Mouse (Mus musculus) ZHBTc4 (cell line): ENCODE measurements around the gene Bbc3.
"Not testable (repeated sequence)": the region's sequence is repeated elsewhere in the genome, so short reads cannot be mapped to it uniquely, and the experiment has no call there.

Experiments
- DNase-seq: peaks from one replicate; pipeline ENCODE4 v3.0.0-alpha.2; 2011; ENCODE audit warnings: low read depth, low spot score

Gene Bbc3

DNA sequence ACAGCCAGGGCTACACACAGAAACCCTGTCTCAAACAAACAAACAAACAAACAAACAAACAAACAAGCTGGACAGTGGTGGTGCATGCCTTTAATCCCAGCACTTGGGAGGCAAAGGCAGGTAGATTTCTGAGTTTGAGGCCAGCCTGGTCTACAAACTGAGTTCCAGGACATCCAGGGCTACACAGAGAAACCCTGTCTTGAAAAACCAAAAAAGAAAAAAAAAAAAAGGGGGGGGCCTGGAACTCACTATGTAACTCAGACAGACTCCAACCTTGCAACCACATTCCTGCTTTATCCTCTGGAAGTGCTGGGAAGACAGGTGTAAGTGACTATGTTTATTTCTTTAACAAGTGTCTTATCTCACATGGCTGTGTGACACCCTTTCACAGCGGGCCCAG lies at the start of gene Bbc3:
Gene Bbc3, plus strand, starts transcription at position 301 of the 400 bp plus-strand sequence.
- DNase-seq: not testable (repeated sequence)

DNA sequence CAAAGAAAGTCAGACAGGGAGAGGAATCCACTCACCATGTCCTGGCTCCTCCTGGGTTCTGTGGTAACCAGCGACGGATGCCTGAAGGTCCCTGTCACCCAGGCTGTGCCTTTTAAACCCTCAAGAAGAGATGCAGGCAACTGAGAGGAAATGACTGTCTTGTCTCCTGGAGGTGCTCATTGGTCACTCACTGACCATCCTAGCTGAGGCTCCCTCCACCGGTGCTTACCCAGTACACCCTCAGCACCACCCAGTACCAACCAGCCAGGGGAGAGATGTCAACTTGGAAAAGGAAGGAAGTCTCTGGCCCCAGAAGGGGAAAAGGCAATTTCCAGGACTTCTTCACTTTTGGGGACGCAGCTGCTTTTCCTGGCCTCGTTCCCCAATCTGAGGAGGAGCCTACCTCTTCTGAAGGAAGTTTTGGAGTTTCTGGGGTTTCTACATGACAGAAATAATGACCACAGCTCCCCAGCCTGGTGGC lies 49.0 kb upstream of the Bbc3 start, which contains the start of gene C5ar1:
Gene C5ar1, minus strand, starts transcription at position 431 of the 481 bp plus-strand sequence.
- DNase-seq: no peak

DNA sequence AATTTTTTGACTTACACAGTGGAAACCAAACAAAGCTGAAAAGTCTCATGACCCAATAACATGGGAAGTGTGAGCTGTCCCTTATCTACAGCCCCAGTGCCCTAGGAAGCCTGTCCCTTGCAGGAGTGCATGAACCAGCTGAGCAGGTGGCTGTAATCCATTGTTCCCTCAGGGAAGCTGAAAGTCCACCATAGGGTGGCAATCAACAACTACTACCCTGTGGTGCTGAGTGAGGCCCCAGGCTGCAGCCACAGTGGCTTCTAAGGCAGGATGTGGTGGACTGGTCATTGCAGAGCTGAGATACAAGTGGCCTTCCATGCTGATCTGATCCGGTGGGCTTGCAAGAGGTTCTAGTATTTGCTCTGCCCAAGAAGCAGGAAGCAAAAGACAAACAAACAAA lies 47.1 kb upstream of the Bbc3 start:
- no peak for DNase-seq

DNA sequence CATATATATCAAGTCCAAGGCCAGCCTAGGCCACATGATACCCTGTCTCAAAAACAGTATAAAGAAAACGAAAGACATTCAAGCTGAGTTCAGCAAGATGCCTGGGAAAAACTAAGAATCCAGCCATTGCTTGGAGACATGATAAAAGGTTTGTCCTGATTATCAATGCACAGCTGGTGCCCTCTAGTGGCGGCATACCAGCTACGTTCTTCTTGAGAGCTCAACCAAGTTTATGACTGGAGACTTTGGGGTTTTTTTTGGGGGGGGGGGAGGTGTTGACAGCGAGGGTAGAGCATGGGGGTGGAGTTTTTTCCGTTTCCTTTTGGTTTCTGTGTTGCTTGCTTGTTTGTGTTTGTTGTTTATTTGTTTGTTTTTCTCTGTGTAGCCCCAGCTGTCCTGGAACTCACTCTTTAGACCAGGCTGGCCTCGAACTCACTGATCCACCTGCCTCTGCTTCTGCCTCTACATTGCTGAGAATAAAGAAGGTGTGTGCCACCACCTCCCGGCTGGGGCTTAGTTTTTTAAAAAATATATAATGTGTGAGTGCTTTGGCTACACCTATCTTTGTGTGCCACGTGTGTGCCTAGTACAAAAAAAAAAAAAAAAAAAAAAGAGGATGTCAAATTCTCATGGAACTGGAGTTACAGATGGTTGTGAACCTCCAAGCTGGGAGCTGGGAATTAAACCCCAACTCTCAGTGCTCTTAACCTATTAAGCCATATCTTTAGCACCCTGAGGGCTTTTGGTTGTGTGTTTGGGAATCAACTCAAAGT lies 45.0 kb upstream of the Bbc3 start:
- DNase-seq: peak; percentile 88

DNA sequence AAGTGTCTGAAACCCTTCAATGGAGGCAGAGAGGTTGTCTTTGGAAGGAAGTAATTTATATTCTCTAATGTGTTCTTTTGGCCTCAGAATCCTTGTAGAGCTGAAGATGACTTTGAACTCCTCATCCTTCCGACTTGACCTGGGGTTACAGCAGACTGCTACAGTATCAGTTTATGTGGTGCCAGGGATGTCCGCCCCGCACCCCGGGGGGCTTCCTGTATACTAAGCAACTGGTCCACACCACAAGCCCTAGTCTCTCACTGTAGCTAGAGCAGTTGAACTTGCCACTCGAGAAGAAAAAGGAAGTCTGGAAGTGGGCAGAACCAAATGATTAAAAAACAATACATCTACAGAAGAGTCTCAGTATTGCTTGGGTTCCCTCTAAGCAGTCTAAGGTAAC lies 44.4 kb upstream of the Bbc3 start:
- no peak for DNase-seq

- no peak for DNase-seq
Observed at GRCm38 (mm10) chr7:16265856-16266255, 42.3 kb upstream of the Bbc3 start.

- DNase-seq: not testable (repeated sequence)
Observed at GRCm38 (mm10) chr7:16266593-16266992, 41.6 kb upstream of the Bbc3 start.

GRCm38 (mm10) chr7:16271139-16271538 lies 37.1 kb upstream of the Bbc3 start:
- no peak for DNase-seq

DNA sequence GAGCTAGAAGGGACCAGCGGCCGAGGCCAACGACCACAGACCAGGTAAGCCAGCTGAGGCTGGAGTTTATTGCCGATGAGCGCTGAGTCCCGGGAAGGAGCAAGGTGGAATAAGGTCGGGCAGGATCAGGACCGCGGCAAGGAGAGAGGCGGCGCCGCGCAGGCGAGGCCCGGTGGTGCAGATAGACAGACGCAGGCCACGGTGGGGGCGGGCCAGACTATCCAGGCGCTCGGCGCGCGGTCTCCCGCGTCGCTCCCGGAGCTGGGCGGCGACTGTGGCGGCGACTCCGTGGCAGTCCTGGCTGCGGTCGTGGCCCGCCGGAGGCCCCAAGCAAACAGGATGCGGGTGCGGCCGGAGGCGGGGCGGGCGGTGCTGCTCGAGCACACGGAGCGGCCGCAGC lies 35.5 kb upstream of the Bbc3 start:
- DNase-seq: peak; percentile 79

- peak; percentile 95 for DNase-seq
Observed at GRCm38 (mm10) chr7:16273081-16273765, 35.0 kb upstream of the Bbc3 start, which contains the start of gene Inafm1. Gene Inafm1, minus strand, starts transcription at chr7:16273617.

DNA sequence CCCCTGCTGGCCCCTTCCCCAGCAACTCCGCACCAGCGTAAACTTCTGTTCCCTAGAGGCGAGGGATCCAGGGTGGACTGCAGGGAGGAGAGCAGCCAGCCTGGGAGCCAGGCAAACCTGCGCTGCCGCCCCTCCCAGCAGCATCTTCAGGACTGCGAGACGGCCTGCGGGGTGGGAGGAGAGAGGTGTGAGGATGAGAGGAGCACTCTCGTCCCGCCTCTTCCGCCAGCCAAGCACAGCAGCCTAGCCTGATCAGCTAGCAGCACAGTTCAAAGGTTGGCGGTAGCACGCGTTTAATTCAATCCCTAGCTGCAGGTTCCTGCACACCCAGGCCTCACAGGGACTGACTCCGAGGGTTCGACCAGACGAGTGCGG lies 34.4 kb upstream of the Bbc3 start:
- peak; percentile 90 for DNase-seq

GRCm38 (mm10) chr7:16274922-16275890 lies 33.0 kb upstream of the Bbc3 start:
- DNase-seq: no peak

DNA sequence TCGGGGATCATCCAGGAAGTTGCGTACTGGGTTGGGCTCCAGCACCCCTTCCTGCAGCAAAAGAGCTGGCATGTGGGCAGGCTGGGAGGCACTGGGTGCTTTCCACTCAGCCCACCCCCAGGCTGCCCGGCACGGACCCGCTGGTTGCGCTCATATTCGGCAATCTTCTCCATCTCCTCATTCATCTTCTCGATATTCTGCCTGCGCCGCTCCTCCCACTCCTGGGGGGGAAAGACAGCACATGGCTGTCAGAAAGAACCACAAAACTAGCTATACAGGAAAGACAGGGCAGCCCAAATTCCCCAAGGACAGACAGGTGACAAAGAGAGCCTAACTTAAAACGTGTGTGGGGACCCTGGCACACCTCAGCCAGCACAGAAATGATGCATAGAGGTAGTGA lies 27.5 kb upstream of the Bbc3 start:
- no peak for DNase-seq

GRCm38 (mm10) chr7:16282334-16282733 lies 25.9 kb upstream of the Bbc3 start:
- no peak for DNase-seq

DNA sequence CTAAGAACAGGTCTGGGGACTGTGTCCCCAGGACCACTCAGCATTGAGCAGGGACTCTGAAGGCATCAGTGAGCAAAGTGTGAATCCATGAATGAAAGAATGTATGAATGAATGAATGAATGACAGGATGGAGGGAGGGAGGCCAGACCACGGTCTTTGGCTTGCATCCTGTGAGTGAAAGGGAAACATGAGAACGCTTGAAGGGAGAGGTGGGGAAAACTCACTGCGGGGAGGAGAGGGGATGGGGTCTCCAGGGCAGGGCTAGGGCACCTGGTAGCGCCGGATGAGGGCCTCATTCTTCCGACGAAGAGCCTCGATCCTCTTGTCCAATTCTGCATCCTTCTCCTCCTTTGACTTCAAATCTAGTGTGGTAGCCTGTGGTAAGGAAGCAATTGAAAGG lies 24.2 kb upstream of the Bbc3 start:
- DNase-seq: no peak

GRCm38 (mm10) chr7:16284904-16285303 lies 23.3 kb upstream of the Bbc3 start:
- DNase-seq: no peak

DNA sequence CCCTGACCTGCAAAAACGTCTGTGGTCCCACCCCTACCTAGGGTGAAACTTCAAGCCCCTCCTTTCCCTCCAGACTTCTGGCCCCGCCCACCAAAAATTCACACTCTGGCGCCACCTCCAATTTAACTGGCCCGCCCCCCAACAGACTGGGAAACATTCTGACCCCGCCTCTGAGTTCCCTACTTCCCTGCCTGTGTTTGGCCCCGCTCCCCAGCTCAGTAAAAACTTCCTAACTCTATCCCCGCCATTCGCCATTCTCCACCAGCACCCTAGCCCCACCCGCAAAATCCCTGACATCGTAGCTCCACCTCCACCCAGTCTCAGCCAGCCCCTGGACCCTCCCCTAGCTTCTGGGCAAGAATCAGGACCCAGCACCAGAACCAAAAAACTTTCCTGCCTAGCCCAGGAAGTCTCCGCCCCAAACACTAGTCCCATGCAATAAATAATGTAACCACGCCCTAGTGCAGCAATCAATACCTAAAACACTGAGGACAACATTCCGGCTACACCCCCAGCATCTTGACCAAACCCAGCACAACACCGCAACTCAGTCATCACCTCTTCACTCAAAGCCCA lies 22.7 kb upstream of the Bbc3 start:
- peak; percentile 92 for DNase-seq

DNA sequence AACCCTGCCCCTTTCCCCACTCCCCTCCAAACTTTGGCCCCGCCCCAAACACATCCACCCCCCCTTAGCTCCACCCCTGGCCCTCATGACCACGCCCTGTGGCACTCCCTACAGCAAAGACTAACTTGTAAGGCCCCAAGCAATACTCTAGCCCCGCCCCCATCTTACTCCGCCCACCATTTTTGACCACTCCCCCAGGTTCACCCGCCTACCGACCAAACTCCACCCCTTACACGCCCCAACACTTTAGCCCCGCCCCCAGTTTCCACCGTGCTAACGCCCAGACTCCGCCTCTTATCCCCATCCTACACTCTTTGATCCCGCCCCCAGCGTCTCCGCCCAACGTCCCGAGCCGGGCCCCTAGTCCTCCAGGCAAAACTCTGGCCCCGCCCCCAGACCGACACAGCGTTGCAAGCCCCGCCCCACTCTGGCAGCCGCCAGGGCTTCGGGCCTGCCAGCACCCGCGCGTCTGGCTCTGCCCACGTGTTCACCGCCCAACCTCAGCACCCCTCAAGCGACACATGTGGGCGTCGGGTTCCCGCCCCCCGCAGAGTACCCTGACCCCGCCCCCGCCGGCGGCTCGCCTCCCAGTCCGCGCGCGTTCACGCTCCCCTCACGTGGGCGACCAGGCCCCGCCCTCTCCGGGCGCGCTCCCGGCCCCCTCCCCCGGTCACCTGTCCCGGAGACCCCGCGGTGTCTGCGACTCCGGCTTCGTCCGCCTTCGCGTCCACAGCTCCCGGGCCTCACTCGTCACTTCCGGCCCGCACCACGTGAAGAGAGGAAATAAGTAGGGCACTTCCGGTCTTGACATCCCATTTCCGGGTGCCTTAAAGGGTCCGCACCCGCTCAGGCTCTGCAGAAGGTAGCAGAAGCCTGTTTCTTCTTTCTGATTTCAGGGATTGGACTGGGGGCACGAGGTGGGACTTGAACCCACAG lies 21.9 kb upstream of the Bbc3 start, which contains the start of gene Ccdc9:
Gene Ccdc9, minus strand, starts transcription at position 770 of the 936 bp plus-strand sequence.
- peak; percentile 99 for DNase-seq

DNA sequence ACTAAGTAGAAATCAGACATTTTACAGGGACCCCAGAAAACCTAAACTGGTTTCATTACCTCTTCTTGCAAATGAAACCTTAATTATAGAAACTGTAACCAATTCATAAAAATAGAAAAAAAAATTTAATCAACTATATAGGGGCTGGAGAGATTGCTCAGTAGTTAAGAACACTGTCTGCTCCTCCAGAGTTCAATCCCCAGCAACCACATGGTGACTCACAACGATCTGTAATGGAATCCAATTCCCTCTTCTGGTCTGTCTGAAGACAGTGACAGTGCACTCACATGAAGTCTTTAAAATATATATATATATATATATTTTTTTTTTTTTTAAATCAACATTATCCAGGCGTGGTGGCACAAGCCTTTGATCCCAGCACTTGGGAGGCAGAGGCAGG lies 21.2 kb upstream of the Bbc3 start:
- DNase-seq: no peak

DNA sequence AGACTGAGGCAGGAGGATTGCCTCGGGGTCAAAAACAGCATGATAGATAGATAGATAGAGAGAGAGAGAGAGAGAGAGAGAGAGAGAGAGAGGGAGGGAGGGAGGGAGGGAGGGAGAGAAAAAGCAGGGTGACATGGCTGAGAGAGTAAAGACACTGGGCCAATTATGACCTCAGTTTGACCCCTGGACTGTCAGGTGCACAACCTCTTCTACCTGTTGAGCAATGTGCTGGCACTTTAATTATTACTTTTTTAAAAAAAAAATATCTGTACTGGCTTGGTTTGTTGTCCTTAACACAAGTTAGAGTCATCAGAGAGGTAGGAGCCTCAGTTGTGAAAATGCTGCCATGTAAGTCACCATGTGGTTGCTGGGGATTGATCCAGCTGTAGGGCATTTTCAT lies 20.4 kb upstream of the Bbc3 start:
- no peak for DNase-seq
